Mouse (Mus musculus) naive thymus-derived CD4-positive, alpha-beta T cell, adult 2 months (primary cell): ENCODE data around the gene Pts.

Source experiments
- DNase-seq: peaks from one replicate; pipeline ENCODE4 v3.0.0-alpha.2; 2011; ENCODE audit warnings: low read depth

The Pts gene

GRCm38 (mm10) chr9:50530890-50531289 lies 2.4 kb upstream of the Pts start:
- DNase-seq, result peak; percentile 76

- DNase-seq, result no peak
Measured at GRCm38 (mm10) chr9:50527860-50528259, 664 bp downstream of the Pts start.

GRCm38 (mm10) chr9:50525585-50525984 lies 2.9 kb downstream of the Pts start:
- no peak for DNase-seq

- no peak for DNase-seq
Measured at GRCm38 (mm10) chr9:50524936-50525335, 3.6 kb downstream of the Pts start.

- no peak for DNase-seq
Measured at GRCm38 (mm10) chr9:50522574-50522973, 6.0 kb downstream of the Pts start.

- DNase-seq, result no peak
Measured at GRCm38 (mm10) chr9:50521562-50521961, 7.0 kb downstream of the Pts start.

GRCm38 (mm10) chr9:50520748-50521147 lies 7.8 kb downstream of the Pts start:
- DNase-seq, result no peak

GRCm38 (mm10) chr9:50518781-50519180 lies 9.7 kb downstream of the Pts start:
- DNase-seq, result peak; percentile 44

- no peak for DNase-seq
Measured at GRCm38 (mm10) chr9:50515462-50515861, 13.1 kb downstream of the Pts start.

GRCm38 (mm10) chr9:50507570-50507969 lies 21.0 kb downstream of the Pts start:
- no peak for DNase-seq

GRCm38 (mm10) chr9:50505405-50505804 lies 23.1 kb downstream of the Pts start:
- no peak for DNase-seq

- no peak for DNase-seq
Measured at GRCm38 (mm10) chr9:50502949-50503348, 25.6 kb downstream of the Pts start.

GRCm38 (mm10) chr9:50500974-50501501 lies 27.5 kb downstream of the Pts start:
- peak; percentile 61 for DNase-seq

- DNase-seq, result no peak
Measured at GRCm38 (mm10) chr9:50500467-50500973, 28.0 kb downstream of the Pts start.

GRCm38 (mm10) chr9:50499781-50500180 lies 28.7 kb downstream of the Pts start:
- no peak for DNase-seq

GRCm38 (mm10) chr9:50498815-50499214 lies 29.7 kb downstream of the Pts start:
- DNase-seq, result no peak

GRCm38 (mm10) chr9:50497536-50497935 lies 31.0 kb downstream of the Pts start:
- DNase-seq, result no peak

GRCm38 (mm10) chr9:50497076-50497475 lies 31.4 kb downstream of the Pts start:
- no peak for DNase-seq

- no peak for DNase-seq
Measured at GRCm38 (mm10) chr9:50496546-50496945, 32.0 kb downstream of the Pts start.

- DNase-seq, result no peak
Measured at GRCm38 (mm10) chr9:50496151-50496505, 32.4 kb downstream of the Pts start.

GRCm38 (mm10) chr9:50495405-50496150 lies 32.9 kb downstream of the Pts start:
- DNase-seq, result no peak

GRCm38 (mm10) chr9:50494311-50494710 lies 34.2 kb downstream of the Pts start, which contains the start of gene Plet1:
Plet1 (plus strand) TSS chr9:50494525.
- no peak for DNase-seq

- DNase-seq, result no peak
Measured at GRCm38 (mm10) chr9:50493777-50494176, 34.7 kb downstream of the Pts start.
